Mouse (Mus musculus) liver, embryonic 12.5 days (tissue): ENCODE data around the gene Med12l. TPM values are rescaled to one million over a fixed set of nuclear protein-coding genes. Genes with fewer than 3 reads are reported as not detected.

ENCODE experiments used
- ATAC-seq: fragments of 200-750 bp; cut with Nextera tagmentation; 2 replicates; pipeline ENCODE4 v1.8.0; 2017; ENCODE audit warnings: moderate number of reproducible peaks, mild to moderate bottlenecking, moderate library complexity
- H3K27ac ChIP-seq: fragments of 300-500 bp; sonication (generic); 2 replicates; pipeline ENCODE4 v1.5.1; 2016; ENCODE audit warnings: mild to moderate bottlenecking
- H3K27me3 ChIP-seq: fragments of 300-500 bp; sonication (generic); replicated peaks from 2 replicates; pipeline ENCODE4 v1.6.1; 2016; ENCODE audit warnings: mild to moderate bottlenecking, moderate library complexity
- H3K36me3 ChIP-seq: fragments of 300-500 bp; sonication (generic); 2 replicates; pipeline ENCODE4 v1.6.1; 2016; ENCODE audit warnings: mild to moderate bottlenecking, moderate library complexity
- H3K4me1 ChIP-seq: fragments of 300-500 bp; sonication (generic); 2 replicates; pipeline ENCODE4 v1.6.1; 2016
- H3K4me2 ChIP-seq: fragments of 300-500 bp; sonication (generic); 2 replicates; pipeline ENCODE4 v1.6.1; 2016; ENCODE audit warnings: mild to moderate bottlenecking, moderate library complexity
- H3K4me3 ChIP-seq: fragments of 300-500 bp; sonication (generic); 2 replicates; pipeline ENCODE4 v1.5.1; 2016; ENCODE audit warnings: mild to moderate bottlenecking, moderate library complexity
- H3K9ac ChIP-seq: fragments of 300-500 bp; sonication (generic); 2 replicates; pipeline ENCODE4 v1.6.1; 2016; ENCODE audit warnings: mild to moderate bottlenecking, moderate library complexity
- H3K9me3 ChIP-seq: fragments of 300-500 bp; sonication (generic); replicated peaks from 2 replicates; pipeline ENCODE4 v1.6.1; 2016; ENCODE audit warnings: mild to moderate bottlenecking, moderate library complexity
- WGBS: fragments of 180-500 bp; shearing (Covaris S2); methylation state at CpG from one replicate; pipeline ENCODE4 v1.1.7; 2016; ENCODE audit not compliant: insufficient replicate concordance; 5-methylcytosine and 5-hydroxymethylcytosine counted together
- polyA plus RNA-seq: library from polyadenylated mRNA; unstranded; fragments of >200 nt; fragmentation: Nextera tagmentation; extraction: Ambion mirVana; gene quantifications from 2 replicates; pipeline ENCODE4 v1.2.1, GENCODE M21; 2016

The Med12l gene
- polyA plus RNA-seq, 1 experiment from 2014 or later: 2.1 TPM

DNA sequence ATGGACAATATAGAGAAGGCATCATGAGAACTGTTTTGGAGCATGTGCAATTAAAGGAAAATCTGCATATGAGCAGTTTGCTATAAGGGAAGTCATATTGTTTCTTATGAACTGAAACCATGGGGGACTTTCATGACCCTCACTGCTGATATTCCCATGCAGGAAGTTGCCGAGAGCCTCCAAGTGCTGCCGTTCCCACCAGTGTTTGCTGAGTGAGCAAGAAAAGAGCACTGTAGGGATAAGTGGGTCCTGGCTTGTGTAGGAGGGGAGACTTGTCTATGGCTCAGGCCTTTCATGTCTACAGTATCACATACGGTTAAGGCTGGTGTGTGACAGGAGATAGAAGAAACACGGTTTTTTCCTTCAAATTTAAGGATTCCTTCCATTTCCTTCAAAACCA lies 180.0 kb downstream of the Med12l start:
- Histone ChIP-seq H3K36me3 (no peaks in the 10 kb centered on the region), H3K27ac (no peak overlapping the region), H3K4me2 (no peak overlapping the region), H3K4me3 (no peak overlapping the region), H3K9me3 (no peaks in the 10 kb centered on the region), H3K4me1 (no peaks in the 10 kb centered on the region), H3K27me3 (no peaks in the 10 kb centered on the region), H3K9ac (no peak overlapping the region)
- WGBS: 70% methylated on average over 4 of the region's 4 CpGs
- no peak for ATAC-seq

DNA sequence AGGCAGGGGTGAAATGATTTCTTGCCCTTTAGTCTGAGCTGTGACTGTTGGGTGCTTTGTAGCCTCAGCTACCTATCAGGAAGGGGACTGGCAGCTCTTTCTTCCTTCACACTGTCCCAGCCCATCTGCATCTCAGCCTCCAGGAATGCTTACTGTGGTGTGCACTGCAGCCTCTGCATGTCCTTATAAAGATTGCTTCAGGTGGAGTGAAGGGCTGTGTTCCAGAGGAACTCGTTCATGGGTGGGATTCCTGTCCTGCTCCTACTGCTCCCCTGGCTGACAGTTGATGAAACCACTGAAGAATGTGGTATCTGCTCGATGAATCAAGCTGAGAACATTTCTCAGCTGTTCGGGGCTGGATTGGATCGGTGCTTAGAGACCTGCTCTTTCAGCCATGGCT lies 181.7 kb downstream of the Med12l start:
- no peaks in the 10 kb centered on the region for H3K36me3 ChIP-seq
- H3K27me3 ChIP-seq: no peaks in the 10 kb centered on the region
- no peak overlapping the region for H3K4me3 ChIP-seq
- 68% methylated on average over 4 of the region's 4 CpGs for WGBS
- no peak for ATAC-seq
- H3K9me3 ChIP-seq: no peaks in the 10 kb centered on the region
- no peak overlapping the region for H3K4me2 ChIP-seq
- no peaks in the 10 kb centered on the region for H3K4me1 ChIP-seq
- H3K27ac ChIP-seq: no peak overlapping the region
- H3K9ac ChIP-seq: no peak overlapping the region

- Histone ChIP-seq H3K4me3 (no peak overlapping the region), H3K4me1 (no peaks in the 10 kb centered on the region), H3K4me2 (no peak overlapping the region), H3K36me3 (no peaks in the 10 kb centered on the region), H3K9ac (no peak overlapping the region), H3K9me3 (no peaks in the 10 kb centered on the region), H3K27ac (no peak overlapping the region), H3K27me3 (no peaks in the 10 kb centered on the region)
- 85% methylated on average over 6 of the region's 6 CpGs for WGBS
- no peak for ATAC-seq
Measured at GRCm38 (mm10) chr3:59191674-59192073, 186.0 kb downstream of the Med12l start.

GRCm38 (mm10) chr3:59194099-59194498 lies 188.5 kb downstream of the Med12l start:
- Histone ChIP-seq H3K4me3 (no peak overlapping the region), H3K27ac (no peak overlapping the region), H3K36me3 (no peaks in the 10 kb centered on the region), H3K27me3 (no peaks in the 10 kb centered on the region), H3K9ac (no peak overlapping the region), H3K4me1 (no peaks in the 10 kb centered on the region), H3K4me2 (no peak overlapping the region), H3K9me3 (no peaks in the 10 kb centered on the region)
- no peak for ATAC-seq
- 84% methylated on average over 7 of the region's 7 CpGs for WGBS

GRCm38 (mm10) chr3:59194938-59195337 lies 189.3 kb downstream of the Med12l start, which contains the start of gene Gpr87:
Gene Gpr87 (minus strand): TSS chr3:59195104.
- Histone ChIP-seq H3K9me3 (no peaks in the 10 kb centered on the region), H3K4me1 (no peaks in the 10 kb centered on the region), H3K4me2 (no peak within 1 kb of the TSS), H3K4me3 (no peak within 1 kb of the TSS), H3K27me3 (no peaks in the 10 kb centered on the region), H3K27ac (no peak within 1 kb of the TSS), H3K36me3 (no peaks in the 10 kb centered on the region), H3K9ac (no peak within 1 kb of the TSS)
- WGBS: 71% methylated on average over 7 of the region's 7 CpGs
- no peak for ATAC-seq

DNA sequence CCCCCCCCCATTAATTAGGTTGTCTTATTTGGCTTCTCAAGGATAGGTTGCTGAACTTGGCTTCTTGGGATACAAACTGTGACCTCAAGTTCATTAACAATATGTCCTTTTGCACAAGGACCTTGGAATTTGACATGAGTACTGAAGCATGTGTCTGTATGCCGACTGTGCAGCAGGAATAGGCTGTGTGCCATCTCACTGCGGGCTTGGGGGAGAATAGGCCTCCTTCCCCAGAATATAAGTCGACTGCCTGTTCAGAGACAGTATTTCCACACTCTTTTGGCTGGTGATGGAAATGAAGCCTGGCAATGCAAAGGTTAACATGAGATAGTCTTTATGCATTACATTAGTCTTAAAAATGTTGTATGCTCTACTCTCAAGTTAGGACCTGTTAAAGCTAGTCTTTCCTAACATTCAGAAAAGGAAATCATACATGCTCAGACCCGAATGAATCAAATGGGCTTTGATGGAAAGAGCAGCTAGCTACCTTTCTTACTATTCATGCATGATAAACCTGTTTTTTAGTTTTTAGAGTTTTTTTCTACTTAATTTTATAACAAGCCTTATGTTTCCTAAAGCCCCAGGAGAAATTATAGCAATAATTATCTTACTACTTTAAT lies 191.8 kb downstream of the Med12l start:
- 0 out of 2 replicates have a peak, but pooled peaks cover 5% of the 10 kb centered on the region for H3K4me1 ChIP-seq
- H3K36me3 ChIP-seq: no peaks in the 10 kb centered on the region
- H3K4me3 ChIP-seq: no peak overlapping the region
- no peak overlapping the region for H3K4me2 ChIP-seq
- H3K27me3 ChIP-seq: no peaks in the 10 kb centered on the region
- no peaks in the 10 kb centered on the region for H3K9me3 ChIP-seq
- ATAC-seq: no peak
- no peak overlapping the region for H3K27ac ChIP-seq
- no peak overlapping the region for H3K9ac ChIP-seq
- WGBS: 67% methylated on average over 4 of the region's 4 CpGs

DNA sequence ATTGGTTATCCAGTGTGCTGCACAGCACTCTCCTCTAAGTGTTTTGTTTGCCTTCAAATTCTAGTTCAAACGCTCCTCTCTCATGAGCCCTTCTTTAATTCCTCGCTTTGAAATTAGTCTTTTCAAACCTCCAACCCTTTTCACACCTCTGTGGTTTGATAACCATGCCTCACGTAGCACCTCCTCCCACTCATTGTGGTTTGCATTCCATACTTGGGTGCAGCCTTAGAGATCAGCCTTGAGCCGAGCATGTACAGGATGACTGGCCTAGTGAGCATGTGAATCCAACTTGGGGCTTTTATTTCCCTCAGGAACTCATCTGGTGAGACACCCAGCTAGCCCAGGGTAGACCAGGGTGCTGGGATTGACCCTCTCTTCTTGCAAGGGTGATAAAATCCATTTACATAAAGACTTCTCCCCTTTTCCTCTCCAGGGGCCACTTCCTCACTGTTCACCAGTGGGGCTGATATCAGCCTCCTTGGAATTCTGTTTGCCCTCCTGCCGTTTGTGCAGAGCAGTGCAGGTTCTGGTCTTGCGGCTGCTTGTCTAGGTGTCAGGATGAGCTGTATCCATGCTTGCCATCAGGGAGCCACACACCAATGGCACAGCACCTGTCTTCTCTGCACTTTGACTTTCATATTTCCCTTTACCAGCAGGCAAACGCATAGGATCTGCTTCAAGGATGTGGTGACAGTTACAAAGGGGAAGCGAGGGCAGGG lies 198.3 kb downstream of the Med12l start:
- no peaks in the 10 kb centered on the region for H3K9me3 ChIP-seq
- WGBS: 41% methylated on average over 8 of the region's 8 CpGs
- peaks cover 31% of the 10 kb centered on the region for H3K4me1 ChIP-seq
- H3K4me3 ChIP-seq: no peak overlapping the region
- no peak for ATAC-seq
- no peak overlapping the region for H3K9ac ChIP-seq
- H3K36me3 ChIP-seq: no peaks in the 10 kb centered on the region
- H3K27ac ChIP-seq: no peak overlapping the region
- no peaks in the 10 kb centered on the region for H3K27me3 ChIP-seq
- H3K4me2 ChIP-seq: no peak overlapping the region

GRCm38 (mm10) chr3:59204719-59205503 lies 199.3 kb downstream of the Med12l start:
- H3K4me3 ChIP-seq: no peak overlapping the region
- H3K4me2 ChIP-seq: no peak overlapping the region
- H3K4me1 ChIP-seq: peaks cover 31% of the 10 kb centered on the region
- no peak for ATAC-seq
- no peak overlapping the region for H3K9ac ChIP-seq
- H3K27ac ChIP-seq: no peak overlapping the region
- H3K9me3 ChIP-seq: no peaks in the 10 kb centered on the region
- WGBS: 46% methylated on average over 11 of the region's 11 CpGs
- H3K36me3 ChIP-seq: no peaks in the 10 kb centered on the region
- H3K27me3 ChIP-seq: no peaks in the 10 kb centered on the region

DNA sequence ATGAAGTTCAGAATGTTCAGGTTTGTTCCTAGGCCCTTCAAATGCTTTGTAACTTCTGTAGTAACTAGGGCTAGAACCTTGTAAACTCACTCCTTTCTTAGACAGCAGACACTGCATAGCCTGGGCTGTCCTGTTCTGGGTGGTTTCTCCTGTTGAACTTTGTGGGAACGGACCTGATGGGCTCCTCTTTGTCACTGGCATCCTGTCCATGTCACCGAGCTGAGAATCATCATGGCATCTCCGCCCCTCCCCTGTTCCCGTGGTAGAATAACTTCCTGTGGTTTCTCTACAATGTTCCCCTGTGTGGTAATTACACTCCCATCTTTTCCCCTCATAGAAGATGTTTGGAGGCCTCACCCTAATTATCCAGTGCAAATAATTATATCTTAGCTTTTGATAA lies 200.3 kb downstream of the Med12l start:
- no peak overlapping the region for H3K9ac ChIP-seq
- peaks cover 31% of the 10 kb centered on the region for H3K4me1 ChIP-seq
- H3K36me3 ChIP-seq: no peaks in the 10 kb centered on the region
- H3K27ac ChIP-seq: no peak overlapping the region
- H3K4me2 ChIP-seq: no peak overlapping the region
- no peak for ATAC-seq
- 33% methylated on average over 4 of the region's 4 CpGs for WGBS
- H3K4me3 ChIP-seq: no peak overlapping the region
- no peaks in the 10 kb centered on the region for H3K9me3 ChIP-seq
- no peaks in the 10 kb centered on the region for H3K27me3 ChIP-seq

- H3K4me2 ChIP-seq: no peak overlapping the region
Measured at GRCm38 (mm10) chr3:59208650-59209548, 203.3 kb downstream of the Med12l start.

GRCm38 (mm10) chr3:59210089-59210488 lies 204.5 kb downstream of the Med12l start:
- Histone ChIP-seq H3K4me2 (no peak overlapping the region), H3K27me3 (no peaks in the 10 kb centered on the region), H3K9me3 (no peaks in the 10 kb centered on the region), H3K4me3 (no peak overlapping the region), H3K4me1 (0 out of 2 replicates have a peak, but pooled peaks cover 4% of the 10 kb centered on the region), H3K36me3 (no peaks in the 10 kb centered on the region), H3K9ac (no peak overlapping the region), H3K27ac (no peak overlapping the region)
- 70% methylated on average over 8 of the region's 8 CpGs for WGBS
- no peak for ATAC-seq

More at GRCm38 (mm10) chr3:59208650-59209548, 203.3 kb downstream of the Med12l start:
- Histone ChIP-seq H3K4me3 (no peak overlapping the region), H3K9me3 (no peaks in the 10 kb centered on the region), H3K36me3 (no peaks in the 10 kb centered on the region), H3K9ac (no peak overlapping the region), H3K27me3 (no peaks in the 10 kb centered on the region), H3K4me1 (peaks cover 16% of the 10 kb centered on the region), H3K27ac (no peak overlapping the region)
- WGBS: 63% methylated on average over 4 of the region's 4 CpGs
- no peak for ATAC-seq
